Mouse (Mus musculus) liver, embryonic 14.5 days (tissue): Measurements from ENCODE around the gene Rnf2. TPM values are rescaled to one million over a fixed set of nuclear protein-coding genes. Genes with fewer than 3 reads are reported as not detected.

Experiments
- ATAC-seq: fragments of 200-750 bp; cut with Nextera tagmentation; 2 replicates; pipeline ENCODE4 v1.8.0; 2017; ENCODE audit warnings: moderate number of reproducible peaks, mild to moderate bottlenecking, moderate library complexity; ENCODE audit not compliant: insufficient read depth
- DNase-seq, 3 experiments: peaks; one replicate each; pipeline ENCODE4 v3.0.0-alpha.2; 2012 to 2013; ENCODE audit warnings: low read depth in 3 of 3, low spot score in 3 of 3
- H3K27ac ChIP-seq: fragments of 300-500 bp; sonication (generic); 2 replicates; pipeline ENCODE4 v1.5.1; 2014; ENCODE audit warnings: moderate library complexity, mild to moderate bottlenecking, control low read depth, inconsistent platforms
- H3K27me3 ChIP-seq: fragments of 300-500 bp; sonication (generic); 2 replicates; pipeline ENCODE4 v1.6.1; 2014; ENCODE audit warnings: mild to moderate bottlenecking, low read length, moderate library complexity; ENCODE audit not compliant: control insufficient read depth, insufficient read depth
- H3K36me3 ChIP-seq: fragments of 300-500 bp; sonication (generic); replicated peaks from 2 replicates; pipeline ENCODE4 v1.6.1; 2014; ENCODE audit warnings: low read depth; ENCODE audit not compliant: control insufficient read depth, insufficient read depth
- H3K4me1 ChIP-seq, 2 experiments: fragments of 200-500 bp in 1 of 2; fragments of 300-500 bp in 1 of 2; sonication (generic) in 1 of 2; replicated peaks; 2 replicates each; pipeline ENCODE4 v1.6.1; 2012 to 2014; ENCODE audit warnings: antibody characterized with exemption in 1 of 2, inconsistent platforms in 1 of 2, low read length in 1 of 2; ENCODE audit not compliant: control insufficient read depth in 2 of 2, insufficient read depth in 2 of 2
- H3K4me2 ChIP-seq: fragments of 300-500 bp; sonication (generic); 2 replicates; pipeline ENCODE4 v1.6.1; 2014; ENCODE audit warnings: low read depth, mild to moderate bottlenecking, control low read depth, moderate library complexity
- H3K4me3 ChIP-seq, 2 experiments: fragments of 200-500 bp in 1 of 2; fragments of 300-500 bp in 1 of 2; sonication (generic) in 1 of 2; 2 replicates each; pipeline ENCODE4 v1.5.1; 2012 to 2014; ENCODE audit warnings: low read depth in 2 of 2, low read length in 2 of 2, mild to moderate bottlenecking in 2 of 2, control low read depth in 1 of 2, inconsistent platforms in 1 of 2, moderate library complexity in 1 of 2; ENCODE audit not compliant: insufficient read depth in 1 of 2
- H3K9ac ChIP-seq: fragments of 300-500 bp; sonication (generic); replicated peaks from 2 replicates; pipeline ENCODE4 v1.6.1; 2014; ENCODE audit warnings: mild to moderate bottlenecking, control low read depth, moderate library complexity
- H3K9me3 ChIP-seq: fragments of 300-500 bp; sonication (generic); 2 replicates; pipeline ENCODE4 v1.6.1; 2016; ENCODE audit warnings: low read length, mixed read lengths; ENCODE audit not compliant: control insufficient read depth
- CTCF ChIP-seq: IDR thresholded peaks from 2 replicates; pipeline ENCODE4 v1.5.1; 2016; ENCODE audit warnings: antibody characterized with exemption, low read depth, control low read depth
- EP300 ChIP-seq: IDR thresholded peaks from 2 replicates; pipeline ENCODE4 v1.6.1; 2016; ENCODE audit warnings: antibody characterized with exemption, low read depth
- WGBS: fragments of 180-500 bp; shearing (Covaris S2); extraction: QIAGEN DNeasy Blood & Tissue Kit; methylation state at CpG from one replicate; pipeline ENCODE4 v1.1.7; 2014; ENCODE audit not compliant: insufficient replicate concordance; 5-methylcytosine and 5-hydroxymethylcytosine counted together
- polyA plus RNA-seq, 2 experiments: library from polyadenylated mRNA; depleted of rRNA in 1 of 2; stranded (reverse) in 1 of 2; unstranded in 1 of 2; fragments of >200 nt; fragmentation: Nextera tagmentation in 1 of 2; extraction: Ambion mirVana in 1 of 2; gene quantifications; 2 replicates each; pipeline versions ENCODE4 v1.2.1 to v1.2.3; 2012 to 2014

Gene Rnf2
- polyA plus RNA-seq (2012; rRNA removed): 9.8 and 16.0 TPM in 2 replicates
- polyA plus RNA-seq (2014; fragmentation: Nextera tagmentation; extraction: Ambion mirVana): 18.6 and 20.5 TPM in 2 replicates

DNA sequence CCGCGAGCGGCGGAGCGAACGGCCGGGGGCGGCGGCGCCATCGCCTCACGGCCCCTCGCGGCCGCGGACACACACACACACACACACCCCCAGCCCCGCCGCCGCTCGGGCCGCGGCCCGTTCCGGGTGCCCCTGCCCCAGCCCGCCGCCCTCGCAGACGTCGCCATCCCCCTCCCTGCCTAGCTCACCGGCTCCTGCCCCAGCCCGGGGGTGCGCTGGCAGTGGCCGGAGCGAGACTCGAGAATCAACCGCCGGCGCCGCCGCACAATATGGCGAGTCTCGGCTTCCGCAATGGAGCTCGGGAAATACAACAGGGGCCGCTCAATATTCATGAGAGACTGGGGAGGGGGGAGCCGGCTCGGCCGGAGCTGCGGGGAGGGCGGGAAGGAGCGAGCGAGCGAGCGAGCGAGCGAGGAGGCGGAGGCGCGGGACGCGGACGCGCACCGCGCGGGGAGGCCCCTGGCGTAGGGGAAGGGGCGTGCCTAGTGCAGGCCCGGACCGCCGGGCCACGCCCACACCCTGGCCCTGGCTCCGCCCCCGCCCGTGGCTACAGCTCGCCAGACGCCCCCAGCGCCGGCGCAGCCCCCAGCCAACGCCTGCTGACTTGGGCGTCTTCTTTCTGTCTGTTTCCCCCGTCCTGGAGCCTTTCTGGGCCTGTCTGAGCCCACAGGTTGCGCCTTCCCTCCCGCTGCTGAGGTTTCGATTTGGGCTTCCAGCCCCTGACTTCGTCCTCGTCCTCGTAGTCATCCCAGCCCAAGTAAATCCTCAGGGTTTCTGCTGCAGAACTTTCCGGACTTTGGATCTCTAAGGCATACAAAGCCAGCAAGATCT is at the start of gene Rnf2:
Gene Rnf2, minus strand, starts transcription at position 425 of the 831 bp plus-strand sequence.
- H3K4me2 ChIP-seq: peak within 1 kb of the TSS; percentile 94
- under 1% methylated on average over 78 of the region's 90 CpGs for WGBS
- DNase-seq: peak; percentile 75 to 78 (median 75)
- H3K27ac ChIP-seq: peak within 1 kb of the TSS; percentile 67
- peak; percentile 96 for ATAC-seq
- H3K27me3 ChIP-seq: no peaks in the 10 kb centered on the region
- H3K9me3 ChIP-seq: no peaks in the 10 kb centered on the region
- peak within 1 kb of the TSS; percentile 93 to 95 for H3K4me3 ChIP-seq
- peak within 1 kb of the TSS; percentile 95 for H3K9ac ChIP-seq
- peaks cover 8% of the 10 kb centered on the region in 2 experiments for H3K4me1 ChIP-seq
- no peaks in the 10 kb centered on the region for H3K36me3 ChIP-seq
- TF ChIP-seq EP300: no peak
- no peak for TF ChIP-seq CTCF

GRCm38 (mm10) chr1:151549794-151550193 is 49.0 kb upstream of the Rnf2 start:
- no peak overlapping the region for H3K4me3 ChIP-seq
- H3K4me2 ChIP-seq: no peak overlapping the region
- TF ChIP-seq CTCF (no peak), EP300 (no peak)
- H3K27ac ChIP-seq: no peak overlapping the region
- 50% methylated on average over 7 of the region's 7 CpGs for WGBS
- H3K9ac ChIP-seq: no peak overlapping the region
- no peaks in the 10 kb centered on the region for H3K36me3 ChIP-seq
- DNase-seq (no peak), ATAC-seq (no peak)
- no peaks in the 10 kb centered on the region for H3K27me3 ChIP-seq
- H3K9me3 ChIP-seq: no peaks in the 10 kb centered on the region
- H3K4me1 ChIP-seq: peaks cover 0 to 4% of the 10 kb centered on the region in 2 experiments; a peak in 2 of 4 replicates

DNA sequence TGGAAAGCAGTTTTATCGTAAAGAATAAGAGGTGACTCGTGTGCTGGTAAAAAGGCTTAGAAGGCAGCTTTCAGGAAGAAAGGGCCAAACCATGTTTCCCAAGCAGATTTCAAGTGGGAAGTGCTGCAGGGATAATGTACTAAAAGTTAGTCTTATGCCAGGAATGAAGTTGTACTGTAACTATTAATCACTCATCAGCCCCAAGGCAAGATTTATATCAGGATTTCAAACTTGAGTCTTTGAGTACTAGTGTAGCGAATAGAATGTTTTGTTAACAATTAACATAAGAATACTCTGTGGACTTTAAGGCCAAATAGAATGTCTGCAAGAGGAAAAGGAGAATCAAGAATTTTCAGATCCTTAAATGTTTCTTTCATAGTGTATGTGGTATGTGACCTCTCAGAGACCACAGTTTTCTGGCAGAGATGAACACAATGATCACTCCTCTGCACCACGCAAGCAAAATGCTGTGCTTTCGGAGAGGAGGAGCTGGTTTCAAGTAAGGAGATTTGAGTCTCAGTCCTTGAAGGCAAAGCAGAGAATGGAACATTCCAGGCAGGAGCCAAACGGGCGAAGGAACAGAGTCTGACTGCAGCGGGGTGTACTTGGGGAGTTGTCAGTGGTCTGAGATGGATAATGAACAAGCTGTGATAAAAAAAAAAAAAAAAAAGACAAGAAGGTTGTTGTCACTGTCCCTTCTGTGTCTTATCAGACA is 48.3 kb upstream of the Rnf2 start:
- no peak for DNase-seq
- no peak overlapping the region for H3K27ac ChIP-seq
- WGBS: 58% methylated on average over 8 of the region's 8 CpGs

GRCm38 (mm10) chr1:151545571-151545970 is 44.8 kb upstream of the Rnf2 start:
- DNase-seq: no peak
- Histone ChIP-seq H3K36me3 (no peaks in the 10 kb centered on the region), H3K4me1 (peaks cover 0 to 4% of the 10 kb centered on the region in 2 experiments; a peak in 1 of 4 replicates), H3K4me2 (no peak overlapping the region), H3K9ac (no peak overlapping the region), H3K27me3 (no peaks in the 10 kb centered on the region), H3K27ac (no peak overlapping the region), H3K4me3 (no peak overlapping the region), H3K9me3 (no peaks in the 10 kb centered on the region)
- 67% methylated on average over 7 of the region's 7 CpGs for WGBS
- TF ChIP-seq CTCF (no peak), EP300 (no peak)
- no peak for ATAC-seq

More for the DNA sequence above, 48.3 kb upstream of the Rnf2 start:
- Histone ChIP-seq H3K9ac (no peak overlapping the region), H3K4me2 (no peak overlapping the region), H3K4me1 (peaks cover 0 to 4% of the 10 kb centered on the region in 2 experiments; a peak in 2 of 4 replicates), H3K27me3 (no peaks in the 10 kb centered on the region), H3K36me3 (no peaks in the 10 kb centered on the region), H3K9me3 (no peaks in the 10 kb centered on the region), H3K4me3 (no peak overlapping the region)
- ATAC-seq: no peak
- TF ChIP-seq EP300 (no peak), CTCF (no peak)

DNA sequence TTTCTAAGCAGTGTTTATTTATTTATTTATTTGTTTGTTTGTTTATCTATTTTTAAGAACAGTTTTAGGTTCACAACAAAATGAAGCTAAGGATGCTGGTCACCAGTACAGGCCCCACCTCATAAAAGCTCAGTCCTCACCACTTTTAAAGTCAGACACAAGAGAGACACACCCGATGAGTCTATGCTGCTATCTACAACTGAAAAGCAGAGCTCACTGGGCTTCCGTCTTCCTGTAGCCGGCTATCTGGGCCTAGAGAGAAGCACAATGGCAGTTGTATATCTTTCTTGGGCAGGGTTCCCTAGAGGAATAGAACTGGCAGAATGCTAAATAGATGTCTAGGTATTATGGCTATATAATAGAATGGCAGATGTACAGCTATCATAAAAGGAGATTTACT is 43.8 kb upstream of the Rnf2 start:
- H3K4me3 ChIP-seq: no peak overlapping the region
- no peaks in the 10 kb centered on the region for H3K9me3 ChIP-seq
- H3K27me3 ChIP-seq: no peaks in the 10 kb centered on the region
- 27% methylated on average over 3 of the region's 3 CpGs for WGBS
- H3K4me1 ChIP-seq: peaks cover 0 to 2% of the 10 kb centered on the region in 2 experiments; a peak in 1 of 4 replicates
- no peak overlapping the region for H3K27ac ChIP-seq
- H3K9ac ChIP-seq: no peak overlapping the region
- TF ChIP-seq CTCF (no peak), EP300 (no peak)
- H3K36me3 ChIP-seq: no peaks in the 10 kb centered on the region
- H3K4me2 ChIP-seq: no peak overlapping the region
- no peak for ATAC-seq
- no peak for DNase-seq
